Mouse (Mus musculus) liver, postnatal 0 days (tissue): ENCODE measurements around the gene Rabggtb.

Source experiments
- CTCF ChIP-seq: sonication (generic); IDR thresholded peaks from 2 replicates; pipeline ENCODE4 v1.5.1; 2016; ENCODE audit warnings: antibody characterized with exemption, low read depth
- EP300 ChIP-seq: IDR thresholded peaks from 2 replicates; pipeline ENCODE4 v1.6.1; 2016; ENCODE audit warnings: antibody characterized with exemption, low read depth, mild to moderate bottlenecking

DNA sequence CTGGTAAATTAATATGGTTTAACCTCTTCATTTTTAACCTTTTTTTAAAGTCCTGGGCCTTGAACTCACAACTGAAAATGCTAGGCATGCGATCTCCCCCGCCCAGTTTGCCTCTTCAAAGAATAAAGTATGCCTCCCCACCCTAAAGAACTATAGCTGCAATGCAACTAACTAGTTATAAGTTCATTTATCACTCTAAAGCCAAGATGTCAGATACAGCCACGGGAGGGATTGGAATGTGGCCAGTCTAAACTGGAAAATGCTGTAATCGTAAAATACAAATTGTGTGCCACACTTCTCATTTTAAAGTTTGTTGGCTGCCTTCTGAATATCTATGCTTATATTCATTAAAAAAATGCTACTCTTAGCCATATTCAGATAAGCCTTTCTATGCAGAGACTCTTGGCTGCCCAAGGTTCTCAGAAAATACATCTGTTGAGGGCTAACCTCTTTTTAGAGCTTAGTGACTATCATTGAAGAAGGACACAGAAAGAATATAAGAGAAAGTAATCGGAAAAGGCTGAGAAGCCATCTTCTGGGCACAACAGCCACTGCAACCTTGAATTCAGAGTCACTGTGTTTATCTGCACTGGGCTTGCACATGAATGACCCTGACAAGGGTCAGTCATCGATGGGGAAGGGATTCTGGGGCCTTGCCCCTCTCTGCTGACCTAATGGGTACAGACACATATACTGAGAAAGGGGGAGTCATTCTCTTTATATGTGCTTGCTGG is 868 bp upstream of the Rabggtb start:
- TF ChIP-seq CTCF (0 out of 2 replicates have a peak, but pooled peaks have one; percentile 20), EP300 (no peak)
